Mouse (Mus musculus) natural killer cell, adult 2 months (primary cell): ENCODE measurements around the gene Slc7a11.

Experiments used
- DNase-seq, 2 experiments: peaks; one replicate each; pipeline ENCODE4 v3.0.0; 2022; ENCODE audit warnings: low spot score in 2 of 2

The Slc7a11 gene

DNA sequence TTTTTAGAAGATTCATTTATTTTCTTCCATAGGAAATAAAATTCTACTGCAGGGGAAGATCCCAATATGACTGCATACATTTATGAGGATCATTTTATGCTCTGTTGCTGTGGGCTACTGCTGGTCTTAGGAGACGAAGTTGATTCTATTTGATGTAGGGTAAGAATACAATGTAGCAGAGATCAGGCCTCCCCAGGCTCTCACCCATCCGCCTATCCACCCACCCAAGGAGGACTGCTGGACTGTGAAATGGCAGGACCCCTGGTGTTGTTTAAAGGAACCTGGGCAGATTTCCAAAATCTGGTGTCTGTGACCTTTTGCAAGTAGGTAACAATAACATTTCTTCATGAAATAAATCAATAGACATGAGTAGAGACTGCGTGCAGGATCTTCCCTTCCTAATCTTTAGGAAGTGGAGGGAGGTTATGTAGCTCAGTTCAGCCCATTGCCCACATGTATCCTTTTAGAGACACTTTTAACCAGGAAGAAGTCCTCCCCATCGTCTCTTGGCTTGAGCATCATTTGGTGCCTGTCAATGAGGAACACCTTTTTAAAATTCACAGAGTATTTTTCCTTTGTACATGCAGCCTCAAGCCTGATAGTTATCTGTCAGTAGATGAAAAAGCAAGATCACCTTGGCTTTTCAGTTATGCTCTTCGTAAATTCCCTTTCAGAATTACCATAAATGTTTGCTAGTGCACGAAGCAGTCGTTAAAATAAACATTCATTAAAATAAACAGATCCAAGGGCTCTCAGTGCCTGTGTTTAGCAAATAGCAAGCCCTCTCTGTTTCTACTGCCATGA is 576.1 kb downstream of the Slc7a11 start:
- no peak for DNase-seq

DNA sequence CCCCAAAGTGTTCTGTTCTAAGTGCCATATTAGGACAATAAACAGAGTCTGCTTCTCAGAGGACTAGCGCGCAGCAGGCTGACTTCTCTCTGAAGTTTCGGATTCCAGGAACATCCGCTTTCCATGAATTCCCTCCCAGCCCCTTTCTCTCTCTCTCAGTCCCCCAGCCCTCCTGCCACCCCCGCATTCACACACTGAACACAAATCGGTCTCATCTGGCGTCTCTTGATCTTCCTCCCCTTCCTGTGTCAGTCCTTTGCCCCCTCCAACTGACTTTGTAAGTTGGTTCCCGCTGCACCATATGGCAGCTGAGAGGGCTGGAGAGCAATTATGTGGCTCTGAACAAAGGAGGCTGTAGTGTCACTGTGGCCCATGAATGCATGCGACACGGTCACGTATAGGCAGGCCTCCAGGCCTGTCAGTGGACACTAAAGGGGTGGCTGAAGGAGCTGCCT is 577.3 kb downstream of the Slc7a11 start:
- no peak for DNase-seq

DNA sequence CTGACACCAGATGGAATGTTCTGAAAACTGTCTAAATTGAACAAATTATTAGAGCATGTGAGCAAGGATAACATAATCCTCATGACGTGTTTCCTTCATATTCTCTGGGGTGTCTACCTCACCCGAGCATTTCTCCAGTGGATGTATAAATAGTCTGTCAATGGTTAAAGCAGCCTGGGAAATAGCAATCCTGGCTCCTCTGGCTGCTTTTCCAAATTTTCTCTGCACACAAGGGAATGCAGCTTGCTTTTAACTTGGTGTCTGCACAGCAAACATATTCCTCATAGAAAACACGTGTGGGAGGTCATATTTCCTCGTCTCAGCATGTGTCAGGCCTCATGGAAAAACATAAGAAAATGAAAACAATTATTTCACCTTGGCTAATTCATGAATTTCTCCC is 586.6 kb downstream of the Slc7a11 start:
- DNase-seq: no peak

DNA sequence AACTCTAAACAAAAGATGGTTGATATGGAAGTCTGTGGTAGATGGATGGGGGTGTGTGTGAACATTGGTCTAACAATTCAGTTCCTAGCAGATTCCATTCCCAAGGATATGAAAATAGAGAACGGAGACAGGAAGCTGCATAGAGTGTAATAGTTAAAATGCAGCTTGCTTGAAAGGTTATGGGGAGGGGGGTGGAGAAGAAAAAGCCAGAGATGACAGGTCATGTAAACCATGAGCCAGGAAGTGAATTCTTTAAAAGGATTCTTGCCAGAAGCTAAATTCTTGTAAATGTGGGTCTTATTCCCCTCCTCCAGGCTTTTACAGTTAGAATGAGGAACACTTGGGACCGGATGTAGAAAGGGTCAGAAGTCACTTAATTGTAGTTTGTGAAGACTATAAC is 589.1 kb downstream of the Slc7a11 start:
- no peak for DNase-seq

DNA sequence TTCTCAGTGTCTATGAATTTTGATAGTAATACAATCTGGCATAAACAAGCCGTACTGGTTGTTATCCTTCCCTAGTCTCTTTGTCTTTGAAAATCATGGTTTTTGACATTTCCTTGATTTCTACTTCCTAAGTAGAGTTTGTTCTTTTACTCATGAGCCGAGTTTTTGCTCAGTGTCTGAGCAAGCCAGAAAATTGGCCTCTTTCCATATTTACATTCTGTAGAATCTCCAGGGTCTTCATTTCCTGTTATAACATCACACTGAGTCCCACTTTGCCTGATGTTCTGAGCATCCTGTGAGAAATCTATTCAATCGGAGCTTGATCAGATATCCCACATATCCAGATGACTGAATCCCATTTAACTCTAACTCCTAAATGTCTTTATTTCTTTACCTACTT is 600.4 kb downstream of the Slc7a11 start:
- no peak for DNase-seq
